Mouse (Mus musculus) midbrain, postnatal 0 days (tissue): ENCODE data around the gene Itm2c. TPM values are rescaled to one million over a fixed set of nuclear protein-coding genes. Genes with fewer than 3 reads are reported as not detected.

Experiments used
- ATAC-seq: fragments of 200-750 bp; cut with Nextera tagmentation; 2 replicates; pipeline ENCODE4 v1.8.0; 2017; ENCODE audit warnings: moderate number of reproducible peaks, mild to moderate bottlenecking, moderate TSS enrichment, moderate library complexity; ENCODE audit not compliant: low FRiP score
- DNase-seq: peaks from one replicate; pipeline ENCODE4 v3.0.0-alpha.2; 2015; ENCODE audit warnings: low spot score
- H3K27ac ChIP-seq: fragments of 300-500 bp; sonication (generic); 2 replicates; pipeline ENCODE4 v1.5.1; 2014; ENCODE audit warnings: low read depth, mild to moderate bottlenecking, low read length, mixed read lengths
- H3K27me3 ChIP-seq: fragments of 300-500 bp; sonication (generic); 2 replicates; pipeline ENCODE4 v1.6.1; 2014; ENCODE audit warnings: low read length, control low read depth, mixed read lengths; ENCODE audit not compliant: insufficient read depth
- H3K36me3 ChIP-seq: fragments of 300-500 bp; sonication (generic); 2 replicates; pipeline ENCODE4 v1.6.1; 2014; ENCODE audit warnings: low read length, control low read depth, mixed read lengths; ENCODE audit not compliant: insufficient read depth
- H3K4me1 ChIP-seq: fragments of 300-500 bp; sonication (generic); 2 replicates; pipeline ENCODE4 v1.6.1; 2014; ENCODE audit warnings: mild to moderate bottlenecking, control low read depth, antibody characterized with exemption, low read length, mixed read lengths; ENCODE audit not compliant: insufficient read depth
- H3K4me2 ChIP-seq: fragments of 300-500 bp; sonication (generic); 2 replicates; pipeline ENCODE4 v1.6.1; 2014; ENCODE audit warnings: low read depth, mild to moderate bottlenecking, low read length, mixed read lengths; ENCODE audit not compliant: poor library complexity, severe bottlenecking
- H3K4me3 ChIP-seq: fragments of 300-500 bp; sonication (generic); 2 replicates; pipeline ENCODE4 v1.5.1; 2014; ENCODE audit warnings: low read depth, mild to moderate bottlenecking, low read length, moderate library complexity
- H3K9ac ChIP-seq: fragments of 300-500 bp; sonication (generic); replicated peaks from 2 replicates; pipeline ENCODE4 v1.6.1; 2014; ENCODE audit warnings: mild to moderate bottlenecking, low read length, moderate library complexity, mixed read lengths; ENCODE audit not compliant: poor library complexity, severe bottlenecking
- H3K9me3 ChIP-seq: fragments of 300-500 bp; sonication (generic); 2 replicates; pipeline ENCODE4 v1.6.1; 2016; ENCODE audit warnings: low read length, control low read depth
- CTCF ChIP-seq: IDR thresholded peaks from 2 replicates; pipeline ENCODE4 v1.5.1; 2016; ENCODE audit warnings: antibody characterized with exemption, mild to moderate bottlenecking
- WGBS: fragments of 180-500 bp; shearing (Covaris S2); extraction: QIAGEN DNeasy Blood & Tissue Kit; methylation state at CpG from one replicate; pipeline ENCODE4 v1.1.7; 2014; 5-methylcytosine and 5-hydroxymethylcytosine counted together
- polyA plus RNA-seq: library from polyadenylated mRNA; unstranded; fragments of >200 nt; fragmentation: Nextera tagmentation; extraction: Ambion mirVana; gene quantifications from 2 replicates; pipeline ENCODE4 v1.2.1, GENCODE M21; 2015
- total RNA-seq: library from RNA; depleted of rRNA; stranded (reverse); fragments of >200 nt; gene quantifications from 2 replicates; pipeline ENCODE4 v1.2.3, GENCODE M21; 2014

Gene Itm2c
- total and polyA plus RNA-seq, 2 experiments from 2014 or later, result 297 to 376 TPM

DNA sequence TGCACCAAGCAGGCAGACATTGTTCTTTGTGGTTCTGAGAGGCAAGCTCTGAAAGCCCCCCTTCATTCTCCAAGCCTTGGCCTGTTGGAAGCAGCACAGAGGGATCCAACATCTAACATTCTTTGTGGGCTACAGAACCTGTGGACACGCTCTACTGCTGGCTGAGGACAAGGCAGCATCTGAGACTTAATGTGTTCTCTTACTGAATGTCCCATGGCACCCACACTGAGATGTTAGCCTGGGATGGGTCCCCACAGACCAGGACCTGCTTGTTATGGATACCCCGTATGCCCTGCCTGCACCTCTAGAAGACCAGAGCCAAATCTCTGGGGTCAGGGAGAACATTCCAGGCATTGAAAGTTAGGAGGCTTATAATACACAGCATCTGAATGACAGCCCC lies 40.2 kb upstream of the Itm2c start:
- TF ChIP-seq CTCF, result no peak
- ATAC-seq, result no peak
- H3K9ac ChIP-seq, result no peak overlapping the region

DNA sequence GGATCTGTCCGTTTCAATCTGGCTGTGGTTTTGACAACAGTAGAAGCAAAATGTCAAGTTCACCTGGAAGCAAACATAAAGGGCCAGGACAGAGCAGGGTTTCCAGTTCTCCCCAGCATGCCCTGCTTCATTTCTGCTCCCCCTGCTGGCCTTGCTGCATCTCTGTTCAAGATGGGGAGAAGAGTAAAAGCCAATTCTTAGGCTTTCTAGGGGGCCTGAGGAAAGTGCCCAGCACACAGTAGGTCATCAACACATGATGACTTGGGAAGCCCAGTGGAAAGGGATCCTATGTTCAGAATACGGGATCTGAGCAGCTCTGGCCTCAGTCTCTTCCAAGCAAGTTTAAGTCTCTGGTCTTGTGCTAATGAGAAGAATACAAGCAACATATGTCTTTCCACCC lies 39.6 kb upstream of the Itm2c start:
- Histone ChIP-seq H3K27me3 (no peaks in the 10 kb centered on the region), H3K4me1 (no peaks in the 10 kb centered on the region), H3K4me3 (no peak overlapping the region), H3K9ac (no peak overlapping the region), H3K9me3 (no peaks in the 10 kb centered on the region), H3K27ac (no peak overlapping the region), H3K36me3 (peaks cover 8% of the 10 kb centered on the region; the same call in 1 of the 2 replicates), H3K4me2 (no peak overlapping the region)
- DNase-seq, result no peak
- no peak for ATAC-seq
- WGBS, result 77% methylated on average over 2 of the region's 2 CpGs
- peak; percentile 54 for TF ChIP-seq CTCF

More for the DNA sequence above, 40.2 kb upstream of the Itm2c start:
- Histone ChIP-seq H3K9me3 (no peaks in the 10 kb centered on the region), H3K27me3 (no peaks in the 10 kb centered on the region), H3K4me3 (no peak overlapping the region), H3K36me3 (peaks cover 12% of the 10 kb centered on the region), H3K27ac (no peak overlapping the region), H3K4me2 (no peak overlapping the region), H3K4me1 (no peaks in the 10 kb centered on the region)
- 93% methylated on average over 2 of the region's 2 CpGs for WGBS
- no peak for DNase-seq

DNA sequence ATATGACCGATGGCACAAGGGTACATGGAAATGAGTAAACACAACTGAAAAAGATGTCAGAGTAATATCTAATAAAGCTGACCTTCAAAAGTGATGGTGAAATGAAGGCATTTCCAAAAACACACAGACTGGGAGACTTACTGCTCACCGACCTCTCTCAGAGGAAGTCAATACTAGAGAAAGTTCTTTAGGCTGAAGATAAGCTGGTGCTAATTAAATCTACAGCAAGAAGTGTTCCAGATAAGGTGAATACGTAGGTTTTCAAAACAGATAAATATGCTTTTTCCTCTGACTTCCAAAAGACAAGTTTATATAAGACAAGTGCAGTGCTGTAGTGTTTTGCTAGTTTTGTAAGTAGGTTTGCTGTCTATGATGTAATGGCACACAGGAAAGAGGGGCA lies 37.8 kb upstream of the Itm2c start:
- H3K9me3 ChIP-seq, result no peaks in the 10 kb centered on the region
- H3K4me3 ChIP-seq, result no peak overlapping the region
- H3K27ac ChIP-seq, result no peak overlapping the region
- peaks cover 5% of the 10 kb centered on the region; the same call in 1 of the 2 replicates for H3K36me3 ChIP-seq
- DNase-seq, result no peak
- no peaks in the 10 kb centered on the region for H3K27me3 ChIP-seq
- no peak for ATAC-seq
- TF ChIP-seq CTCF, result no peak
- H3K4me1 ChIP-seq, result no peaks in the 10 kb centered on the region
- WGBS, result 88% methylated on average over 3 of the region's 3 CpGs
- H3K4me2 ChIP-seq, result no peak overlapping the region
- no peak overlapping the region for H3K9ac ChIP-seq

DNA sequence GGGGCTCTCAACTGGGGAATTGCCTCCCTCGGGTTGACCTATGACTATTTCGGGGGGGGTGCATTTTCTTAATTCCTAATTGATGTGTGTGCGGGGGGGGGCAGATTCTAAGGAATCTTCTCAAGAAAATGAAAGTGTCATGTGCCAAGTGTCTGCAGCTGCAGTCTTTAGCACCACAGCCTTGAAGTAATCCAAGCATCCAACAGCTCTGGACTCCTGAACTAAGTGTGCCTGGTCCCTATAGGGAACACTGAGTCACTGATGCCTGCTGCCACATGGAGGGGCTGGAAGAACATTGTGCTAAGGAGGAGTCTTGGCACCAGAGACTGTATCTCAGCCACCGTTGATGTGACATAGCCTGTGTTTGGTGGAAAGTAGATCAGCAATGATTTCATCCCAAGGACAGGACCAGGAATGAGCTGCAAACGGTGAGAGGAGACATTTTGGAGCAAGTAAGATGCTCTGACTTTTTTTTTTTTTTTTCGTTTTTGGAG lies 36.8 kb upstream of the Itm2c start:
- no peaks in the 10 kb centered on the region for H3K27me3 ChIP-seq
- WGBS, result 76% methylated on average over 6 of the region's 6 CpGs
- no peak overlapping the region for H3K4me2 ChIP-seq
- no peaks in the 10 kb centered on the region for H3K36me3 ChIP-seq
- no peak overlapping the region for H3K27ac ChIP-seq
- DNase-seq (peak; percentile 31), ATAC-seq (no peak)
- no peaks in the 10 kb centered on the region for H3K4me1 ChIP-seq
- no peak overlapping the region for H3K4me3 ChIP-seq
- no peak overlapping the region for H3K9ac ChIP-seq
- TF ChIP-seq CTCF, result peak; percentile 34
- peaks cover 5% of the 10 kb centered on the region; the same call in 1 of the 2 replicates for H3K9me3 ChIP-seq

- Histone ChIP-seq H3K4me2 (no peak overlapping the region), H3K27me3 (no peaks in the 10 kb centered on the region), H3K4me1 (no peaks in the 10 kb centered on the region), H3K36me3 (no peaks in the 10 kb centered on the region), H3K9me3 (peaks cover 5% of the 10 kb centered on the region; the same call in 1 of the 2 replicates), H3K27ac (no peak overlapping the region), H3K9ac (no peak overlapping the region), H3K4me3 (no peak overlapping the region)
- DNase-seq (no peak), ATAC-seq (no peak)
- TF ChIP-seq CTCF, result no peak
- WGBS, result 92% methylated on average over 10 of the region's 10 CpGs
Observed at GRCm38 (mm10) chr1:85864383-85864782, 29.7 kb upstream of the Itm2c start.

GRCm38 (mm10) chr1:85870001-85870400 lies 24.1 kb upstream of the Itm2c start:
- Histone ChIP-seq H3K4me2 (no peak overlapping the region), H3K27me3 (no peaks in the 10 kb centered on the region), H3K9ac (no peak overlapping the region), H3K4me3 (no peak overlapping the region), H3K4me1 (no peaks in the 10 kb centered on the region), H3K36me3 (no peaks in the 10 kb centered on the region), H3K9me3 (no peaks in the 10 kb centered on the region), H3K27ac (no peak overlapping the region)
- 76% methylated on average over 7 of the region's 7 CpGs for WGBS
- ATAC-seq, result no peak
- peak; percentile 72 for DNase-seq
- no peak for TF ChIP-seq CTCF
